Mouse (Mus musculus) stomach, embryonic 14.5 days (tissue): ENCODE data around the gene Cd84. TPM values are rescaled to one million over a fixed set of nuclear protein-coding genes. Genes with fewer than 3 reads are reported as not detected.

Experiments
- ATAC-seq: fragments of 200-750 bp; cut with Nextera tagmentation; 2 replicates; pipeline ENCODE4 v1.8.0; 2017; ENCODE audit warnings: low read depth, moderate TSS enrichment; ENCODE audit not compliant: insufficient number of reproducible peaks, insufficient read depth, low FRiP score
- H3K27ac ChIP-seq: fragments of 300-500 bp; sonication (generic); 2 replicates; pipeline ENCODE4 v1.5.1; 2014; ENCODE audit warnings: mild to moderate bottlenecking, low read length, moderate library complexity, mixed read lengths
- H3K27me3 ChIP-seq: fragments of 300-500 bp; sonication (generic); 2 replicates; pipeline ENCODE4 v1.6.1; 2014; ENCODE audit warnings: low read length, control low read depth, mixed read lengths; ENCODE audit not compliant: control insufficient read depth, insufficient read depth
- H3K36me3 ChIP-seq: fragments of 300-500 bp; sonication (generic); 2 replicates; pipeline ENCODE4 v1.6.1; 2014; ENCODE audit warnings: mild to moderate bottlenecking, control low read depth, low read length, moderate library complexity, mixed read lengths; ENCODE audit not compliant: control insufficient read depth, insufficient read depth
- H3K4me1 ChIP-seq: fragments of 300-500 bp; sonication (generic); 2 replicates; pipeline ENCODE4 v1.6.1; 2014; ENCODE audit warnings: low read length, control low read depth, mixed read lengths; ENCODE audit not compliant: control insufficient read depth, insufficient read depth
- H3K4me2 ChIP-seq: fragments of 300-500 bp; sonication (generic); replicated peaks from 2 replicates; pipeline ENCODE4 v1.6.1; 2014; ENCODE audit warnings: low read depth, low read length, control low read depth
- H3K4me3 ChIP-seq: fragments of 300-500 bp; sonication (generic); 2 replicates; pipeline ENCODE4 v1.5.1; 2014; ENCODE audit warnings: low read depth, low read length, control low read depth
- H3K9ac ChIP-seq: fragments of 300-500 bp; sonication (generic); replicated peaks from 2 replicates; pipeline ENCODE4 v1.6.1; 2014; ENCODE audit warnings: low read depth, mild to moderate bottlenecking, control low read depth, low read length, moderate library complexity, mixed read lengths
- H3K9me3 ChIP-seq: fragments of 300-500 bp; sonication (generic); 2 replicates; pipeline ENCODE4 v1.6.1; 2016; ENCODE audit warnings: low read depth, low read length, control low read depth; ENCODE audit not compliant: control insufficient read depth
- WGBS: fragments of 180-500 bp; shearing (Covaris S2); extraction: QIAGEN DNeasy Blood & Tissue Kit; methylation state at CpG from one replicate; pipeline ENCODE4 v1.1.7; 2014; 5-methylcytosine and 5-hydroxymethylcytosine counted together
- polyA plus RNA-seq: library from polyadenylated mRNA; unstranded; fragments of >200 nt; fragmentation: Nextera tagmentation; extraction: Ambion mirVana; gene quantifications from 2 replicates; pipeline ENCODE4 v1.2.1, GENCODE M21; 2014

Cd84 gene
- polyA plus RNA-seq, 1 experiment from 2014 or later = 1.1 TPM

- H3K4me1 ChIP-seq = no peaks in the 10 kb centered on the region
- H3K36me3 ChIP-seq = no peaks in the 10 kb centered on the region
- no peak overlapping the region for H3K4me3 ChIP-seq
- H3K9ac ChIP-seq = no peak overlapping the region
- no peaks in the 10 kb centered on the region for H3K27me3 ChIP-seq
- H3K27ac ChIP-seq = no peak overlapping the region
- no peak overlapping the region for H3K4me2 ChIP-seq
- 31% methylated on average over 1 of the region's 1 CpGs for WGBS
- no peaks in the 10 kb centered on the region for H3K9me3 ChIP-seq
- ATAC-seq = no peak
These were observed 18.2 kb upstream of the Cd84 start for GRCm38 (mm10) chr1:171821331-171821730.

DNA sequence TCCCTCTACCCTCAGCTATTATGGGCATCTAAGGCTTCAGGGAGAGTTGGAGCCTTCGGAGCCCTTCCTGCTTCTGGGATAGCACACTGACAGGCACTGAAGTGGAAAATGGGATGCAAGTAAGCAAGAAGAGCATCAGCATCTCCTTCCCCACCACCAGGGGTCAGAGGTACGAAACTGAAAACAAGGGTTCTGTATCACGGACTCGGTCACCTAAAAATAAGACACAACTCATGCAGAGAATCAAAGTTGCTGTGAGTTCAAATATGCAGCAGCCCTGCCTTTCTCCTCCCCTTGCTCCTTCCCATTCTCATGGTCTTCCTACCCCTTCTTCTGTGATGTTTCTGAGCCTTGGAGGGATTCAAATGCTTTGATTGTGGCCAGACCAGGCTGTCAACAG lies 14.0 kb upstream of the Cd84 start:
- Histone ChIP-seq H3K27me3 (no peaks in the 10 kb centered on the region), H3K4me1 (no peaks in the 10 kb centered on the region), H3K4me3 (no peak overlapping the region), H3K9me3 (no peaks in the 10 kb centered on the region), H3K9ac (no peak overlapping the region), H3K36me3 (no peaks in the 10 kb centered on the region), H3K4me2 (no peak overlapping the region), H3K27ac (no peak overlapping the region)
- ATAC-seq = no peak
- 43% methylated on average over 4 of the region's 4 CpGs for WGBS

DNA sequence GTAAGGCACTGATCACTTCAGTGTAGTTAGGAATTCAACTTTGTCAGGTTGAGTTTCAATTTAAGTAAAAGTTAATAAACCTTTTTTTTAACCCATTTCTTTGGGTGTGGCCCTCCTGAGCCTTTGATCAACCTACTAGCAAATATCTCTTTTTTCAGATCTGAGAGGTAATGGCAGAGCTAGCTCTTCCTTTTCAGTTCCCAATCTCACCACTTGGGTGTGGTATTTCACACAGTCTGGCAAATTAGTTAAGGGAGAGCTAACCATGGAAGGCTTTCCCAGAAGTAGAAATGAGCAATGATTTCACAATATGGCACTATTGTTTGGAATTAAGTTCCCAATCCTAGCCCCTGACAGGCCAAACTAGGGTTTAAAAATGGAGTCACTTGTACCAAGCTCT lies 13.3 kb upstream of the Cd84 start:
- Histone ChIP-seq H3K9me3 (no peaks in the 10 kb centered on the region), H3K4me1 (no peaks in the 10 kb centered on the region), H3K9ac (no peak overlapping the region), H3K4me2 (no peak overlapping the region), H3K36me3 (no peaks in the 10 kb centered on the region), H3K27ac (no peak overlapping the region), H3K27me3 (no peaks in the 10 kb centered on the region), H3K4me3 (no peak overlapping the region)
- ATAC-seq = no peak

DNA sequence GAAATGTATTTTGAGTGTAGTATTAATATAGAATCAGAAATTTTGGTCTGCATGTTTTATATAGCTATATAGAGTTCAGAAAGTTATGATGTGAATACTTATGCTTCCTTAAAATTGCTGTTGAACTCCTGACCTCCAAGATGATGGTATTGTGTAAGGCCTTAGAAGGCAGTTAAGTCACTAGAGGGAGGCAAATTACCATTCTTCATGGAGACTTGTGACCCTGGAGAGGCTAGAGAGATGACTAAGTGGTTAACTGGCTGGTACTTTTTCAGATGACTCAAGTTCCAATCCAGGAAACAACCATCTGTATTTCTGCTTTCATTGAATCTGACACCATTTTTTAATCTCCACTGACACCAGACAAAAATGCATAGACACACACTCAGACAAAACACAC lies 11.8 kb upstream of the Cd84 start:
- H3K4me3 ChIP-seq = no peak overlapping the region
- H3K9me3 ChIP-seq = no peaks in the 10 kb centered on the region
- no peaks in the 10 kb centered on the region for H3K4me1 ChIP-seq
- H3K27ac ChIP-seq = no peak overlapping the region
- no peak for ATAC-seq
- H3K36me3 ChIP-seq = no peaks in the 10 kb centered on the region
- no peak overlapping the region for H3K4me2 ChIP-seq
- H3K27me3 ChIP-seq = no peaks in the 10 kb centered on the region
- H3K9ac ChIP-seq = no peak overlapping the region

- Histone ChIP-seq H3K27ac (no peak overlapping the region), H3K27me3 (no peaks in the 10 kb centered on the region), H3K9ac (no peak overlapping the region), H3K9me3 (no peaks in the 10 kb centered on the region), H3K4me3 (no peak overlapping the region), H3K36me3 (no peaks in the 10 kb centered on the region), H3K4me1 (no peaks in the 10 kb centered on the region), H3K4me2 (no peak overlapping the region)
- no peak for ATAC-seq
- 75% methylated on average over 4 of the region's 4 CpGs for WGBS
These were observed 1.0 kb downstream of the Cd84 start for GRCm38 (mm10) chr1:171840450-171841023.

- ATAC-seq = no peak
- Histone ChIP-seq H3K27ac (no peak overlapping the region), H3K4me3 (no peak overlapping the region), H3K9me3 (no peaks in the 10 kb centered on the region), H3K9ac (no peak overlapping the region), H3K36me3 (no peaks in the 10 kb centered on the region), H3K4me1 (no peaks in the 10 kb centered on the region), H3K27me3 (no peaks in the 10 kb centered on the region), H3K4me2 (no peak overlapping the region)
- WGBS = 78% methylated on average over 5 of the region's 5 CpGs
These were observed 5.7 kb downstream of the Cd84 start for GRCm38 (mm10) chr1:171845035-171845754.

DNA sequence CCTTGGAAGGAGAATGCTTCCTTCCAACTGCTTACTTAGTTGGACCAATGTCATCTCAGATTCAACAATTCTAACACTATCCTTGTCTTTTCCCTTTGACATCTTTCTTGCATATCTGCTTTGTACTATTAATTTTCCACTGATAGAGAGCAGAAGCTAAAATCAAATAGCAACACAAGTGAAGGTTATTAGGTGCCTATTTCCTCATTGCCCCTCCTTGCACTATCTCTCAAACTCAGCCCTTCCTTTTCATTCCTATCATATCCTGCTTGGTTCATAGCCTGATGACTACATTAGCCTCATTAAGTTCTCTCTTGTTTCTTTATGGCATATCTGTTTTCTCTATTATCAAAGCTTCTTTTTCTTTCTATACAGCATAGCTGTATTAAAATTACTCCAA lies 8.7 kb downstream of the Cd84 start:
- no peaks in the 10 kb centered on the region for H3K4me1 ChIP-seq
- H3K27ac ChIP-seq = no peak overlapping the region
- no peaks in the 10 kb centered on the region for H3K36me3 ChIP-seq
- H3K4me2 ChIP-seq = no peak overlapping the region
- H3K9ac ChIP-seq = no peak overlapping the region
- H3K9me3 ChIP-seq = no peaks in the 10 kb centered on the region
- H3K4me3 ChIP-seq = no peak overlapping the region
- no peaks in the 10 kb centered on the region for H3K27me3 ChIP-seq
- ATAC-seq = no peak

GRCm38 (mm10) chr1:171848757-171849156 lies 9.3 kb downstream of the Cd84 start:
- Histone ChIP-seq H3K9me3 (no peaks in the 10 kb centered on the region), H3K27ac (no peak overlapping the region), H3K36me3 (no peaks in the 10 kb centered on the region), H3K4me3 (no peak overlapping the region), H3K27me3 (no peaks in the 10 kb centered on the region), H3K4me2 (no peak overlapping the region), H3K9ac (no peak overlapping the region), H3K4me1 (no peaks in the 10 kb centered on the region)
- WGBS = 78% methylated on average over 4 of the region's 4 CpGs
- ATAC-seq = no peak

GRCm38 (mm10) chr1:171849454-171849853 lies 10.0 kb downstream of the Cd84 start:
- Histone ChIP-seq H3K9me3 (no peaks in the 10 kb centered on the region), H3K4me3 (no peak overlapping the region), H3K4me1 (no peaks in the 10 kb centered on the region), H3K9ac (no peak overlapping the region), H3K27ac (no peak overlapping the region), H3K36me3 (no peaks in the 10 kb centered on the region), H3K27me3 (no peaks in the 10 kb centered on the region), H3K4me2 (no peak overlapping the region)
- ATAC-seq = no peak
- 83% methylated on average over 5 of the region's 5 CpGs for WGBS
